Mouse (Mus musculus): ENCODE measurements around the gene Med1. TPM values are rescaled to one million over a fixed set of nuclear protein-coding genes. Genes with fewer than 3 reads are reported as not detected.
"Not testable (repeated sequence)": the region's sequence is repeated elsewhere in the genome, so short reads cannot be mapped to it uniquely, and the experiment has no call there.

The Med1 gene
- total RNA-seq (2021) = 10 to 100 TPM; 21.2 to 23.1 TPM
- long read RNA-seq, experiment 1, partial matches to known transcripts = 0 of 6 reads
- long read RNA-seq, experiment 1, other reads (novel, unspliced or antisense) = 4 of 6 reads
- long read RNA-seq, experiment 2, partial matches to known transcripts = 2 of 16 reads
- long read RNA-seq, experiment 2, other reads (novel, unspliced or antisense) = 12 of 16 reads

- peak; percentile 90 for DNase-seq
Observed at GRCm38 (mm10) chr11:98192901-98193805, at the start of gene Med1. TSS of gene Med1 (minus strand) at chr11:98193293.

GRCm38 (mm10) chr11:98238995-98239394, 45.9 kb upstream of the Med1 start:
- no peak for DNase-seq

GRCm38 (mm10) chr11:98238416-98238815, 45.3 kb upstream of the Med1 start:
- DNase-seq = no peak

- DNase-seq = no peak
Observed at GRCm38 (mm10) chr11:98226349-98226748, 33.3 kb upstream of the Med1 start.

- DNase-seq = no peak
Observed at GRCm38 (mm10) chr11:98213311-98213710, 20.2 kb upstream of the Med1 start.

GRCm38 (mm10) chr11:98209661-98210060, 16.6 kb upstream of the Med1 start:
- DNase-seq = not testable (repeated sequence)

GRCm38 (mm10) chr11:98206281-98206680, 13.2 kb upstream of the Med1 start:
- not testable (repeated sequence) for DNase-seq

- no peak for DNase-seq
Observed at GRCm38 (mm10) chr11:98205463-98205862, 12.4 kb upstream of the Med1 start.

- no peak for DNase-seq
Observed at GRCm38 (mm10) chr11:98203931-98204421, 10.9 kb upstream of the Med1 start.

- no peak for DNase-seq
Observed at GRCm38 (mm10) chr11:98203351-98203911, 10.3 kb upstream of the Med1 start.

- DNase-seq = peak; percentile 98
Observed at GRCm38 (mm10) chr11:98202641-98203350, 9.7 kb upstream of the Med1 start, which contains the start of gene Cdk12. TSS of gene Cdk12 (plus strand) at chr11:98203059.

GRCm38 (mm10) chr11:98201791-98202640, 8.9 kb upstream of the Med1 start:
- no peak for DNase-seq

- DNase-seq = no peak
Observed at GRCm38 (mm10) chr11:98190820-98191219, 2.3 kb downstream of the Med1 start.

GRCm38 (mm10) chr11:98187640-98188395, 5.3 kb downstream of the Med1 start:
- DNase-seq = no peak

- not testable (repeated sequence) for DNase-seq
Observed at GRCm38 (mm10) chr11:98182149-98182548, 10.9 kb downstream of the Med1 start.

- no peak for DNase-seq
Observed at GRCm38 (mm10) chr11:98168400-98168799, 24.7 kb downstream of the Med1 start.

GRCm38 (mm10) chr11:98155094-98155493, 38.0 kb downstream of the Med1 start:
- no peak for DNase-seq

GRCm38 (mm10) chr11:98150625-98151156, 42.4 kb downstream of the Med1 start:
- no peak for DNase-seq

- DNase-seq = peak; percentile 93
Observed at GRCm38 (mm10) chr11:98149786-98150624, 43.1 kb downstream of the Med1 start, which contains the start of gene Fbxl20. TSS of gene Fbxl20 (minus strand) at chr11:98150403.
